Mouse (Mus musculus) natural killer cell, adult 2 months (primary cell): Measurements from ENCODE around the gene Dip2a.

Experiments
- DNase-seq, 2 experiments: peaks; one replicate each; pipeline ENCODE4 v3.0.0; 2022; ENCODE audit warnings: low spot score in 2 of 2

Gene Dip2a

DNA sequence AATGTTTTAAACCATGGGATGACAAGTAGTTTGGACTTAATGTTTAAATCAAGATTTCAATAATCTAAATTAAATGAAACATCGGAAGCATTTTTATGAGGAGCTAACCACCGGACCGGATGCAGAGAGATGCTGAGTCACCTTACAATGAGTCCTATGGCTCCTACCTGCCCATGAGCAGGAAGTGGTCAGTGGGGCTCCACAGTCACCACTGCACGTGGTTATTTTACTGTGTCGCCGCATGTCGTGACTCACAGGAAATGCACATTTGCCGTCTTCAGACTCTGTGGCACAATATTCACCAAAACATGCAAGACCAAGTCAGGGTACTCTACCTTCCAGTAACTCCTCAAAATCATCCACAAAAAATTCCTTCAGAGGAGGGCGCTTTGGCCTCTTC, 38.4 kb downstream of the Dip2a start:
- peak; percentile 71 to 80 for DNase-seq

DNA sequence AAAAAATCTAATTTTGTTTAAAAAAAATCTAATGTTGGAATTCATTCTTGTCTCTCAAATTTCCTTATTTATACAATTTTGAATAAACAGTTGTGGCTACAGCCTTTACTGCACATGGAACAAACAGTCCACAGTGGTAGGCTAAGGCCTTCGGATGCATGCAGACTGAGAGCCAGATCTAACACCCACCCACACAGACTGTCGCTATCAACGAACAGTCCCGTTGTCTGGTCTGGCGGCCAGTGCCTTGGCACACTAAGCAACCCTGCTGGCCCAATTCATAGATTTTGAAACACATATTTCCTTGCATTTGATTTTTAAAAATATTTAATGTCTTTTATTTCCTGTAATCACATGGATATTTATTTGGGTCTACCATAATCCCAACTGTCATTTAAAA, 45.0 kb downstream of the Dip2a start:
- no peak for DNase-seq

GRCm38 (mm10) chr10:76293222-76293621, 51.9 kb downstream of the Dip2a start:
- peak; percentile 8 to 38 for DNase-seq

GRCm38 (mm10) chr10:76289936-76290671, 55.0 kb downstream of the Dip2a start:
- DNase-seq, result no peak

DNA sequence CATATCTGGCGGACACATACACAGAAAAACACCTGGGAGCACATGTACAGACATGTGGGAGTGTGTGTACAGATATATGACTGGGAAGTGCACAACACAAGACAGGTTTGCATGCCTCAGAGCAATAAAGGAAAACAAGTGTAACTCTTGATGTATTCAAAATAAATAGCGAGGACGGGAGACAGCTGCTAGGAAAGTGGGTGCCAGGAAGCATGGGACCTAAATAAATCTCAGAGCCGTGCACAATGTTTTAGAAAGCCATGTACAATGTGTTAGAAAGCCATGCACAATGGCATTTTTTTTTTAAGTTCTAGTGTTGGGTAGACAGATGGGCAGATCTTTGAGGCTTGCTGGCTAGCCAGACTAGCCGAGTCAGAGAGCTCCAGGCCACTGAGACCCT, 56.0 kb downstream of the Dip2a start:
- DNase-seq, result no peak

DNA sequence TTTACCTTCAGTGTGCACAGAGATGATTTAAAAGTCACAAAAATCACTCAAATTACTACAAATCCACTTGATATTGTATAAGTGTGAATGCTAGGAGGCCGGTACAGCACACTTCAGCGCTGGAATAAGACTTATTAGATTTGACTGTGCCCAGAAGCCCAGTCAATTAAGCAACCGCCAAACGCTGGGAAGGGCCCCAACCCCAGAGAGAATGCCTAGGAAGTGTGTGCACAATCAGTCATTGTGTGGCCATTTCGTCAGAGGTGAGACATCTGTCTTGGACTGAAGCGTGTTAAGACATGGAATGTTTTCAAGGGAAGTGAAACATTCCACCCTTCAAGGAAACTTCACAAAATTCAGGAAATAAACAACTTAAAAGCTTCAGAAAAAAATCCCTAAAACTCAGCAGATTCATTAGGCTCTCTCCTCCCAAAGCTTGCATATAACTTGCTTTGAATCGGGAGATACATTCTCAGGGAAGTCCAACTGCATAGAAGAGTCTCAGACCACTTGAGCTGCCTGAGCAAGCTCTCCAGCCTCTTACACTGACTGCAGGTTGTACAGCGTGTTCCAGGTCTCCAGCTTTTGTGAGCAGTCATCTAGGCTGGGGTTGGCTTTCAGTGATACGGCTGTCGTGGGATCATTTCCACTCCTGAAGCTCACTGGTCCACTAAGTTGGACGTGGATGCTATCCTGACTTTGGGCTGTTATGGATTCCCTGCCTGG, 56.7 kb downstream of the Dip2a start:
- DNase-seq, result no peak

DNA sequence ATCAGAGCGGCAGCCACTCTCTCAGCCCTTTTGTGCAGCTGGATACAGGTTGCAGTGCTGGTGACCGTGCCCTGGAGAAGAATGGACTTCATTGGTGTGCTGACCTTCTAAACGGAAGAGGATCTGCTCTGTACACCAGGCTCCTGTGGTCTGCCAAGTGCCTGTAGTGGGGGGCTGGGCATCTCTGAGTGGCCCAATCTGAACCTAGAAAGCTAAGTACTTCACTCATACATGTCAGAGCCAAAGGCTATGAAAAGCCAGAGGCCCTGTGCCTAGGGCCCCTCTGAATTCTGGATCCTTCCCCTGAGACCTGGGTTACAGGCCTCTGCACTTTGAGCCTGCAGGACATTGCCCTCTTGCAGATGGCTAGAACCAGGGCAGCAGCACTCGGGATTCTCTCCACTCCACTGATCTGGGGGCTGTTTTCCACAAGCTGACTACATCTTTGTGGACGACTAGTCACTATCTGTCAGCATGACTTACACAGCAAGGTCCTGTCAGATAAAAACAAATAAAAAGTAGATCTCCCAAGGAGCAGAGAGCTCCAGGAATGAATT, 66.5 kb downstream of the Dip2a start:
- no peak for DNase-seq

DNA sequence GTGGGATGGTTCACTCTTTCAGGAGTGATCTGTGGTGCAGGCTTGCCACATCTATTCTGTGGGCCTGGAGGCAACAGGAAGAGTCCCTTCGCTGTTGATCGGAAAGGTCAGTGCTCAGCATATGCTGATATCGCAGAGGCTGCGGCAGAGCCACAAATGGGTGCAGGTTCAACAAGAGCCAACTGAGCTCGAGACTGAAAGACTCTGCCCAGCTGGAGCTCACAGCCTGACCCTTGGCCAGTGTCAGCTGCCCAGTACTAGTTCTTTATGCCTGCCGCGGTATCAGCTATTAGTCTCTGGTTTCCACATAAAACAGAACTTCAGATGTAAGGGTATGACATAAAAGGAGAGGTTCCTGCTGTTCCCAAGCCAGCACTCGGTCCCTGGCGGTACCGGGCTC, 69.8 kb downstream of the Dip2a start:
- DNase-seq, result no peak

DNA sequence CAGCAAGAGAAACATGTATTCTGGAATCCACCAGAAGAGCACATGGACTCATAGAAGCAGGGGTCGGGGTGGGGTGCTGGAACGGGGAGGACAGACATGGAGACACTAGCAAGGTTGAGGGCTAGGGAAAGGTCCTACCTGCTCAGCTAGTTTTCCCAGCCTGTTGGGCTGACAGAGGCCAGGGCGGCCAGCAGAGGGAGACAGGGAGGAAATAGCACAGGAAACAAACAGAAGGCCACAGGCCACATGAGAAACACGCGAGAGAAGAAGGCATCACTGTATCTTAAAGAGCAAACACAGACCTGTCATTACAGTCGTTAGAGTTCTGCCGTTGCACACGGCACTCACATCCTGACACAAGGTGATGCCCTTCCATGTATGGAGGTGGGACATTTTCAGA, 73.9 kb downstream of the Dip2a start:
- peak; percentile 60 to 63 for DNase-seq

DNA sequence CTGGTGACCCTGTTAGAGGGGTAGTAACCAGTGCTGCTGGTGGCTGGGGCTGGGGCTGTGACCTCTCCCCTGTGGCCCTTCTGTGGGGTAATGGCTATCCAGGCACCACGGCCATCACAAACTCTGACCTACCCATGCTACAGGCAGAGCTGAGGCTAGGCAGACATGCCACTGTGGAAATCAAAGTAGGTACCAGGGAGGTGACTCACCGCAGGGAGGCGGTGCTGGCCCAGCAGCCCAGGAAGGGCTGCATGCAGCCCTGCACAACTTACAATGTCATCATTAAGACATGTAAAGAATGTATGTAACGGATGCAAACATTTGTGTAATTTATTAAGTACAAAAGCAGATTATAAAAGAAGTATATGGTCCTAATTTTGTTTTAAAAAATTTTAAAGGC, 82.7 kb downstream of the Dip2a start:
- DNase-seq, result no peak

DNA sequence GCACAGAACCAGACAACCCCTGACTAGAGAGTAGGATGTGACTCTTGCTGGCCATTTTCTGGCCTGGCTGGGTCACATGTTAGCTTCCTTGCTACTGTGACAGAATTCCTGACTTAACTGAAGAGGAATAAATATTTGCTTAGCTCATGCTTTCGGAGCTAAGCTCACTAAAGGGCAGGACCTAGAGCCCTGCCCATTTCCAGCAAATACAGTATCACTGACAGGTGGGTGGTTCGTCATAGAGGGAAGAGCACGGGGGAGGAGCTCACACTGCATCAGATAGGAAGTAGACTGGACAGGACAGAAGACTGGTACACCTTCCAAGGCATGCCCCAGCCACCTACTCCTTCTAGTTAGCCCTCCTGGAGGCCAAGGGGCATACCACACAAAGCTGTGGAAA, 83.6 kb downstream of the Dip2a start:
- no peak for DNase-seq

DNA sequence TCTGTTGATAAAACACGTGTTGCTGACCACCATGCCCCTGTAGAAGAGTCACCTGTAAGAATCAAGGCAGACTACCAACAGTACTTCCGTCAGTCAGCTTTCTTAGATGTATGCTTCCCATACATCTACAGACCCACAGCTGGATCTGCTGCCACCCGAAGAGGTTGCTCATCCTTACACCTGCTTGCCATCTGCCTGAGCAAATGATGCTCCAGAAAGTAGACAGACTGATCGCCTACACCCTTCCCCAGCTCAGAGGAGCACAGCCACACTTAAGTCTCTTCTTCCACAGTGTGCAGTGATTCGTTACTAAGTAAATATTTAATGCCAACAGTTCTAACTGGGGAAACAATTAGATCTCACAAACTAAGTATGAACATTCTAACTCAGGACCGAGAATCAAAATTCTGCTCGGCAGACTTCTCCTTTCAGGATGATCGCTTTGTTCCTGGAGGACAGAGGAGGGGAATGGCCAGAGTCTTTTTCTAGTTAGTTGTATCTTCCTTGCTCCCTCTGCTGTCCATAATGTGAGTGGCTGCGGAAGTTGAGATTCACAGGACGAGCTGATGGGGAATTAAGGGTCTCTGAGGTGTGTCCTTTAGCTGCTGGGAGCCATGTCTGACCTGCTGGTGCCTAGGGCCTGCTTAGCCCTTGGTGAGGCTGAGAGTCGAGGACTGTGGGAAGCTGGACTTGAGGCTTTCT, 84.6 kb downstream of the Dip2a start:
- DNase-seq, result no peak

DNA sequence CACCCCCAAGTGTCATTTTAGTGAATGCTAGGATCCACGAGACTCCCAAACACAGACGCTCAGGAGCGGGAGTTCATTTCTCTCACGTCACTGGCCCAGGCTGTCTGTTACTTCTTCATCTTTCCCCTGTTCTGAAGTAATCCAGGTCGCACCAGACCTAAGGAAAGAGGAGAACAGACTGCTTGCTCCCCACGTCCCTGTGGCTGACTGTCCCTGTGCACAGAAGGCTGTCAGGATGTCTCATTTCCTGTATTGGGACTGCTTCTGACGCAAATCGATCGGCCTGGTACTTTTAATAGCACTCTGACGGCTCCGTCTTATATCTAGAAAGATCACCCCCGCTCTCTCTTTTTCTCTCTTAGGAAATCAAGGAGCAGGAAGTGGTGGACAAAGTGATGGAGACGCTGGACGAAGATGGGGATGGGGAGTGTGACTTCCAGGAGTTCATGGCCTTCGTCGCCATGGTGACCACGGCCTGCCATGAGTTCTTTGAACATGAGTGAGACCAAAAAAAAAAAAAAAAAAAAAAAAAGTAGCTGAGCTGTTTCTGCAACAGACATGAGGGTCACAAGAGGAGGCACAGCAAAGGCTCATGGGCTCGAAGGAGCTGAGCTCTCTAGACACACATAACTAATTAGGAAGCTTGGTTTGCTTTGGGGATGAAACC, 85.4 kb downstream of the Dip2a start:
- DNase-seq, result no peak

- DNase-seq, result no peak
Measured at GRCm38 (mm10) chr10:76257719-76258390, 87.2 kb downstream of the Dip2a start.

DNA sequence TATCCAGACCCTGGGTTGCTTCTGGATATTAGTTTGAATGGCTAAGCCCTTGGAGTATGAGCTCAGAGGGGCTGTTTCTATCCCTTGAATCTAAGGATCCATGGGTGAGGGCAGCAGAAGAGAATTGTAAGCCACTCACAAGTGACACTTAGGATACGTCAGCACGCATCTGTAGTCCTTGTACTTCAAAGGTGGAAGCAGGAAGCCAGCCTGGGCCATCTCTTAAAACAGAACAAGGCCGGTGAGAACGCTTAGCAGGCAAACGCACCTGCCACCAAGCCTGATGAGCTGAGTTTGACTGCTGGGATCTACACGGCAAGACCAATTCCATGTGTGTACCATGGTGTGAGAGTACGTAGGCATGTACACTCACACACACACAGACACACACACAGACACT, 87.9 kb downstream of the Dip2a start:
- DNase-seq, result no peak

DNA sequence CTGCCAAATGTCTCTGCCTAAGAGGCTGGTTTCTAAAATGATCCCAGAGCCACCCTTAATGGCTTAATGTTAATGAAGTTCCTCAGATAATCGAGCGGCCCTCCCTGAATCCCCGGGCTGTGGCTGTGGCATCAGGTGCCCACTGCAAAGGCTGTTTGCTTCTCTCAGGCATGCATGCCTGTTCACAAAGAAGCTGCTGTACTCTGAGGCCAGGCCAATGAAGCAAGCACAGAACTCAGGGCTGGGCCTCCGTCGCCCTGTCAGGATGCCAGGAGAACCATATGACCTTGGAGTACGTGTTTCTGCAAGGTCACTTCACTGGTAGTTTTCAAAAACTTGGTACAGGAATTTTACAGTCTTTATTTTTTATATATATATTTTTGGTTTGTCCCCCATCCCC, 89.5 kb downstream of the Dip2a start:
- DNase-seq, result no peak

- no peak for DNase-seq
Measured at GRCm38 (mm10) chr10:76253536-76253935, 91.6 kb downstream of the Dip2a start, which contains the start of gene S100b. TSS of gene S100b (plus strand) at chr10:76253853.

DNA sequence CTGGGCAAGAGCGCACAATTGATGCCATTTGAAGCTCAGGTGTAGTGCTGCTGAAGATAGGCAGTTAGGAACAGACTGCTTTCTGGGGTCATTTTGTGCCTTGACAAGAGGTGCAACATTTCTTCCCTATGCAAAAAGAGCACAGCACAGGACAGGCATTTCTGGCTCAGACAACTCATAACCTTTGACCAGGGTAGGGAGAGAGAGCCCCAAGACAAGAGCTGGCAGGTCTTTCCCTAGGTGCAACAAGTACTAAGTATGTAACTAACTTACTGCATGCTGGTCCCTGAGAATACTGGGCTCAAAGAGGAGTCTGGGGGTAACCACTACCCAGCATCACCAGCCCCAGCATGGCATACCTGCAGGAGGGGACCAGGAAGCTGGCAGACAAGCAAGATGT, 92.0 kb downstream of the Dip2a start:
- no peak for DNase-seq

DNA sequence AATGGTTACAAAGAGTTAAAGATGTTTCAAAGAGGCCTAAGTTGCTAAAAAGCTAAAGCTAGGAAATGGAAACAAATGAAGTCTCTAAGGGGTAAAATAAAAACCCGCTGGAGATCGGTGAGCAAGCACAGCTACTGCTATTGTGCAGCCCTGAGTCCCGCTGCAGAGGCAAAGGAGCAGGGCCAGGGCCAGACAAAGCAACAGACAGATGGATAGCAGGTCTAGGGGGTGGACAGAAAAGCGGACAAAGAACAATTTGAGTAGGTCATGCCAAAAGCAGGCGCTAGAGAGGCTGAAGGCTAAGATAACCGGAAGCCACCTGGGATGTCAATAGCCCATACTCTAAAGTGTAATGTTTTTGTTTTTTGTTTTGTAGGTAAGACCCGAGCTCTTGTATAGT, 94.2 kb downstream of the Dip2a start:
- DNase-seq, result no peak

GRCm38 (mm10) chr10:76248647-76248968, 96.5 kb downstream of the Dip2a start:
- no peak for DNase-seq

GRCm38 (mm10) chr10:76247960-76248646, 97.0 kb downstream of the Dip2a start:
- no peak for DNase-seq
